Mouse (Mus musculus): ENCODE data around the gene Srpx2. TPM values are rescaled to one million over a fixed set of nuclear protein-coding genes. Genes with fewer than 3 reads are reported as not detected.

Gene Srpx2
- not detected for total RNA-seq (2023)

DNA sequence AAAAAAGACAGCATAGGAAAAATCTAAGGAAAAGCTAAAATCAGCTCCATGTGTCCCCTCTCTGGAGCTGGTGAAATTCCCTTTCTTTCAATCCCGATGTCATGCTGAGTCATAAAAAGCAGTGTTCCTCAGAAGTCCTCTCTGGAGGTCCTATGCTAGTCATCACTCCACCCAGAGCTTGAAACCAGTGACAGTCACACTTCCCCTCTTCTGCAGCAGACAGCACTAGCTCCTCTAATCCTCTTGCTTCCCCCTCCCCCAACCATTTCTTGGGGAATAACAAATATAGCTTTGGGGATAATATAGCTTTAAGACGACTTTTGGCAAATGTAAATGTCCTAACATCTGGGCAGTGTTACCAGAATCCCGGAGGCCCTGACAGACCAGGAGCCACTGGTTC is at the start of gene Srpx2:
Gene Srpx2 (plus strand): TSS at position 166 of the 400 bp plus-strand sequence.

DNA sequence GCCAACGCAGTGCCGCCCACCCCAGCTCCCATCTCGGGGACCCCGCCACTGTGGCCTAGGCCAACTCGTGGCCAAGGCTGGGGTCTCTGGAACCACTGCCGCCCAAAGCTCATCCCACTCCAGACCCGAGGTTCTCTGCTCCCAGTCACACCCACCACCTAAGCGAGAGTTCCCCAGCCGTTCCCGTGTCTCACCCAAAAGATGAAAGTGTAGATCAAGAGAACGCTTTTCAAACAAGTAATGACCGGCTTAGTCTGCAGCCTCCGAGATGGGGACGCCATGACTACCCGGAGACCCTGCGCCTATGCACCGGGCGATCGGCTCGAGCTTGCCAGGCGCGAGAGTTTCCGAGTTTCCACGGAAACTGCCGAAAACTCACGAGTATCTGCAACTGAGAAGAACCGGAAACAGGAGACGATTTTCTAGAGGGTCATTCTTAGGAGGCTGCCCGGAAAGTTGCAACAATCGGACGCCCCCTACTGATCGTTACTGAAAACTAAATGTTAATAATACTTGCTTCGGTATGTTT is 10.1 kb upstream of the Srpx2 start, which contains the start of gene Tspan6:
Gene Tspan6 (minus strand): TSS at position 416 of the 529 bp plus-strand sequence.

DNA sequence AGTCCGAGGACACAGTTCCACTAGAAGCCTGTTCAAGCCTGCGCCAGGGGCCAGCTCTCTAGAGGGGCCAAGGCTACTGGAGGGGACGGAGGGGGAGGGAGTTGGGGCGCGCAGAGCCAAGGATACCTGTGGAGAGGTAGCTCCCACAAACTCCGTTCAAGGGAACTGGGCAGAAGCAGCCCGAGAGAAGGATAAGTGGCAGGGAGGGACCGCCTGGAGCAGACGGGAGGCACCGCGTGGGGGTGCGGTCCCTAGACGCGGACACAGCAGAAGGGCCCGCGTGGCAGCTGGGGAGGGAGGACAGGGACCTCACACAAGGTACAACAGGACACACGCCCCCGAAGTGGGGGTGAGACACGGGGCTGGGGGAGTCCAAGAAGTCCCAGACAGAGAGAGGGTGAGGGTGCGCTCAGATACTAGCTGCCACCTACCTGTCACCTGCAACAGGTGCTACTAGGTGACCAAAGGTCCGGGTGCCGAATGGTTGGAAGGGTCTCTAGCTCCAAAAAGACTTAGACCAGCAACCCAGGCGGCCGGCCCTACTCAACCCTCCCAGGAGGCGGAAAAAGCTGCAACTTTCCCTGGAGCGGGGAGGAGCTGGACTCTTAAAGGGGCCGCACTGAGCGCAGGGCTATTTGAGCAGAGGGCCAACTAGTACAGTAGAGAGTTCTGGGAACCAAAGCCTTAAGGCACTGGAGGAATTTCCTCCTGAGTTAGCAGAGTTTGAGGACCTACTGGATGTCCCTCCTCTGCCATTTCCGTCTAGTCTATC is 73.2 kb downstream of the Srpx2 start, which contains the start of gene Sytl4:
Gene Sytl4 (minus strand): TSS at position 582 of the 772 bp plus-strand sequence.

Other genes starting within 250 kb of the Srpx2 start
- not detected for gene Pcdh19, start 219.4 kb upstream of the Srpx2 start, total RNA-seq (2023)
- not detected for gene Tnmd, start 57.4 kb upstream of the Srpx2 start, total RNA-seq (2023)
- 0.76 TPM for gene Tspan6, start 10.0 kb upstream of the Srpx2 start, total RNA-seq (2023)
- not detected for gene Sytl4, start 73.4 kb downstream of the Srpx2 start, total RNA-seq (2023)
- gene Cstf2, start 150.8 kb downstream of the Srpx2 start, total RNA-seq (2023) = 42.3 TPM